Mouse (Mus musculus) thymus, adult 2 months (tissue): ENCODE data around the gene Pptc7.

Experiments
- CTCF ChIP-seq: fragments of 200-500 bp; IDR thresholded peaks from 2 replicates; pipeline ENCODE4 v1.5.1; 2012; ENCODE audit warnings: mild to moderate bottlenecking, control low read depth, low read length, moderate library complexity, borderline replicate concordance; ENCODE audit not compliant: control insufficient read depth, poor library complexity, insufficient read depth; ENCODE audit errors: extremely low read depth
- POLR2A ChIP-seq: fragments of 200-500 bp; IDR thresholded peaks from 2 replicates; pipeline ENCODE4 v1.6.1; 2012; ENCODE audit warnings: mild to moderate bottlenecking, low read length, control low read depth, moderate library complexity; ENCODE audit not compliant: control insufficient read depth, poor library complexity, insufficient read depth; ENCODE audit errors: extremely low read depth

- TF ChIP-seq CTCF = no peak
- no peak for TF ChIP-seq POLR2A
Observed at GRCm38 (mm10) chr5:122303937-122304336, 19.8 kb downstream of the Pptc7 start.
